Mouse (Mus musculus) adrenal gland, adult 8-10 months (tissue): ENCODE results near the gene Tsn. TPM values are rescaled to one million over a fixed set of nuclear protein-coding genes. Genes with fewer than 3 reads are reported as not detected.

Experiments
- DNase-seq: peaks from one replicate; pipeline ENCODE4 v3.0.0; 2022
- total RNA-seq, 4 experiments: library from RNA; stranded (reverse); gene quantifications; 2 replicates each; pipeline ENCODE4 v1.2.4; 2022

The Tsn gene
- total RNA-seq = 100 to 1,000 TPM; 147 to 161 (median 149) TPM

DNA sequence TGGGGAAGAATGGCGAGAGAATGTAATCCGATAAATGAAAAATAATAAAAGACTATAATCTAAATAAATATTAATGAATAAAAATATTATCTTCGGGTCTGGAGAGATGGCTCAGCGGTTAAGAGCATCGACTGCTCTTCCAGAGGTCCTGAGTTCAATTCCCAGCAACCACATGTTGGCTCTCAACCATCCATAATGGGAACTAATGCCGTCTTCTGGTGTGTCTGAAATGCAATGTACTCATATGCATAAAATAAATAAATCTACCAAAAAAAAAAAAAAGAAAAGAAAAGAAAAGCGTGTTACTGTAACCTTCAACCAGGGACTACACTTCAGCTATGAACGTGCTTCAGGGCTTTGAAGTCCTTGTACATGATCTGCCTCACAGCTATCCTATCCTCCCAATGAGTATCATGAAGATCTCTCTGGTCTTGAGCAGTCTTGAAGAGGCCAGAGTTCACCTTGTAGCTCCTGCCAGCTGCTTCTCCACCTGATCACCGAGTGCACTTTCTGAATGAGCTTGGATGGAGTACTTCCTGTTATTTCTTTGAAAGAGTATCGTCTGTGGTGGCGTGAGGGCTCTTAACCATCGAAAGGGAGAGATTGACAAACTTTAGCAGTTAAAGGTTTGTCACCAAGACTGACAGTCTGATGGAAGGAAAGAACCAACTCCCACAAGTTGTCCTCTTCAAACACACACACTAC is at the start of gene Tsn:
Tsn (minus strand) TSS at position 118 of the 705 bp plus-strand sequence.
- no peak for DNase-seq

DNA sequence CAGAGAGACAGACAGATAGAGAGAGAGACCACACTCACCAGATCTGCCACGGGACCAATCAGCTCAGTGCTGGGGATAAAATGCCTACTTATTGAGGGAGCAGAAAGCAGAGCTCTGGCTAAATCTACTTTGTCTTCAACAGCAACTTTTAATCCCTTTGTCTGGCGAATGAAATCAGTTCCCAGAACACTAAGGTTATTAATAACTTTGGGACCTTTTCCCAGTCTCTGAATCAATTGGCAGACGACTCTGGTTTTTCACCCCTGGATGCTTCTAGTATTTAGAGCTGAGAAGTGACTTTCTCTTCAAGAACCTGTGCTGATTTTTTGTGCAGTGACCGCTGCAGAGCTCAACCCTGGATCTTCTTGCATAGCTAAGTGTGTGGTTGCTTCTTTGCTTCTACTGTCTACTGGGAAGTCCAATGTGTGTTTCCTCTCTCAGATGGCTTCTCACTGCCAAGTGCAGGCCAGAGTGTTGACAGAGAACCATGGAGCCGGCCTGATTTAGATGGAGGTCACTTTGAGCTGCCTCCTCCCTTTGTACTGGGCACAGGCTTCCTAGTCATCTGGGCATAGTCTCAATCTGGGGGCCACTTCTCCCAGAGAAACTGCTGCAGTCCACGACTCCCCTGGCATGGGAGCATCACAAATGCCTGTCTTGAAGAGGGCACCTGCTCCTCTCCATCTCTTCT is 47.7 kb upstream of the Tsn start:
- DNase-seq = no peak

DNA sequence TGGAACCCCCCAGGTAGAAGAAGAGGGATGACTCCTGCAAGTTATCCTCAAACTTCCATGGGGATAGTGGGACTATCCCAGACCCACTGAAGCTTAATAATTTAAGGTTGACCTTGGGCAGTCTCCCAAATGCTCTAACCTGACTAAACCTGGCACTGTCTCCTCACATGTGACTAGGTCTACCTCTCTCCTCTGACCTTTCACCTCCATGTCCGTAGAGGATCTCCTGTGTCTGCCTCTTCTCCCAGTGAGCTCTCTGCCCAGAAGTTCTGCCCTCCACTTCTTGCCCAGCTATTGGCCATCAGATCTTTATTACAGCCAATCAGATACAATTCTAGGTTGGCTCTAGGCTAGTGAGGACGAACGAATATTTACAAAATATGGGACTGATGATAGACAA is 38.4 kb upstream of the Tsn start:
- DNase-seq = no peak

DNA sequence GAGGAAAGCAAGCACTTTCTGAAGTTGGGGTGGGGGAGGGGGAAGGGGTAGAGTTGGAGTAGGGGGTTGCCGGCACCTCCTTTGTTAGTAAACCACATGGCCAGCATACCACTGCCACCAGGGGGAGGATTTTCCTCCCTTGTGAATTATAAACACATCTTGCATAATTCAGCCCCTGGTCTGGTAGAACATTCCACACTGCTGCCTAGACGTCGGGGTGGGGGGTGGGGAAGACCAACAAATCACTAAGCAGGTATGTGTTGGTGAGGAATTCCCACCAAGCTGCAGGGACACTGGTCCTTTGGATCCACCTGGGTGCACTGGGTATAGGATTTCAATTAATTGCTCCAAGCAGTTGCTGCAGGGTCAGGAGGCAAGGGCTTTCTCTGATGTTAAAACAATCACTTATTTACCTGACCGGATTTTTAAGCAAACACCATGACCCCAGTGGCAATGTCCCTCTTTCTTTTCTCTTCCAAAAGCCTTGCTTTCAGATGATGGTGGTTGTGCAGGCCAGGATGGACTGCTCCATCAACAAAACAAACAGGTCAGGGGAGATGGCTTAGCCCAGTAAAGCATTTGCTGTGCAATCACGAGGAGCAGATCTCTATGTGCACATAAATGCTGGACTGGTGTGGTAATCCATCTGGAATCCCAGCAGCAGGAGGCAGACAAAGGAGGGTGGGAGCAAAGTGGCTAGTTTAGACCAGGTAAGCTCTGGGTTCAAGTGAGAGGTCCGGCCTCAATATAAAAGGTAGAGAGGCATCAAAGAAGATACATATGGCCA is 32.3 kb upstream of the Tsn start:
- no peak for DNase-seq

DNA sequence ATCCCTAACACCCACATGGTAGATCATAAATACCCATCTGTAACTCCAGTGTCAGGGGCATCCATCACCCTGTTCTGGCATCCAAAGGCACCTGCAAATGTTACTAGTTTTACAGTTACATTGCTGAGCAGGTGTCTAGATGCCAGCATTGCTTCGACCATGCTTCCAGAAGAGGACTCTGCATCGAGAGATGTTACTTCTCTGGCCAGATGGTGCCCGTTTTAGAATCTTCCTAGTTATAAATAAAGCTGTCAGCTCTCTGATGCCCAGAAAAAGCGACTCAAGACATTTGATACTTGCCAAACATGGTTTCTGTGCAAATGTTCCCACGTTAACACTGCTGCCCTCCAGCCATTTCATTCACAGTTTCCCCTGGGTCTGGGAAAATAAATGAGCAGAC is 26.4 kb upstream of the Tsn start:
- no peak for DNase-seq

DNA sequence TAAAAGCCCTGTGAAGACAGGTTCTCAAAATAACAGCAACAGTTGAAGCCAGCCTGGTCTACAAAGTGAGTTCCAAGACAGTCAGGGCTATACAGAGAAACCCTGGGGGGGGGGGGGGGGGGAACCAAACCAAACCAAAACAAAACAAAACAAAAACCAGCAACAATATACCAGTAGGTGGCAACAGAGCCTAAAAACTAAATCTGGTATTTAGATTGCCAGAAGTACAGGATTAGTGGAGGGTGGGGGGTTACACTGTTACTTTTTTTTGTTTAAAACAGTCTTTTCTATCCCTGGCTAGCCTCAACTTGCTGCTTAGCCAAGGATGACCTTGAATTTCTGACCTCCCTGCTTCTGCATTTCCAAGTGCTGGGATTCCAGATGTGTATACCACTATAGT is 24.3 kb upstream of the Tsn start:
- DNase-seq = no peak

DNA sequence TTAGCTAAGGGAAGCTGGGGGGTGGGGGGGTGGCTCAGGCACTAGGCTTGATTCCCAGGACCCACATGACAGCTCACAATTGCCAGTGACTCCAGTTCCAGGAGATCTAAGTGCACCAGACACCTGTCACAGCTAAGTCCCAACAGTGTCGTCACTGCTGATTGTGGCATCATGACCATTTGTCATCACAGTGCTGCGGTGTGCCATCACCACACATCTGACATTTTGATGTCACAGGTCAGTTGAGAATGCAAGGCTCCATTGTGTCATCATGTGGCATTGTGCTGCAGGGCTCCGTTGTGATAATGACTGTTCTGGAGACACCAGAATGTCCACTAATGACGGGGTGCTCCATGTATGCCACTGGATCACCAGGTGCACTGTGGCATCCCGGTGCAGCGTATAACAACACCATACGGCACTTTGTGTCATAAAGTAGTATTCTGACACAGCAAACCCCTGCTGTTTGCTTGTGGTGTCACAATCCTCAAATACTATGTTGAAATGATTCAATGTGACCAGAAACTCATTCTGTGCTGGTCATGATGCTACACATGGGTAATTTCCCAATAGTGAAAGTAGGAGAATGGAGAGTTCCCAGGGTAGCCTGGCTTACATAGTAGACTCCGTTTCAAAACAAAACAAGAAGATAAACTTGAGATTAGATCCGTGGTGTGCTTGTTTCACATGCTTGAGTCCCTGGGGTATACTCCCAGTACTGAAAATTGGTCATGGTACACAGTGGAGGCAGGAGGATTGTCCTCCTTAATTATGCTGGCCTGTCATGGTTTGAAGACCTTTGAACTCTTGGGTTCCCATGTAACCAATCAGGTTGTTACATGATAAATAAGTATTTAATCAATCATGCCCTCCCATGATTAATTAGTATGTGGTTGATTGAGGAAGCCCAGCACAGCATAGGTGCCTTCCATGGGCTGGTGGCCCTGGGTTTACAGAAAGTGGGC is 23.5 kb upstream of the Tsn start:
- DNase-seq = no peak

DNA sequence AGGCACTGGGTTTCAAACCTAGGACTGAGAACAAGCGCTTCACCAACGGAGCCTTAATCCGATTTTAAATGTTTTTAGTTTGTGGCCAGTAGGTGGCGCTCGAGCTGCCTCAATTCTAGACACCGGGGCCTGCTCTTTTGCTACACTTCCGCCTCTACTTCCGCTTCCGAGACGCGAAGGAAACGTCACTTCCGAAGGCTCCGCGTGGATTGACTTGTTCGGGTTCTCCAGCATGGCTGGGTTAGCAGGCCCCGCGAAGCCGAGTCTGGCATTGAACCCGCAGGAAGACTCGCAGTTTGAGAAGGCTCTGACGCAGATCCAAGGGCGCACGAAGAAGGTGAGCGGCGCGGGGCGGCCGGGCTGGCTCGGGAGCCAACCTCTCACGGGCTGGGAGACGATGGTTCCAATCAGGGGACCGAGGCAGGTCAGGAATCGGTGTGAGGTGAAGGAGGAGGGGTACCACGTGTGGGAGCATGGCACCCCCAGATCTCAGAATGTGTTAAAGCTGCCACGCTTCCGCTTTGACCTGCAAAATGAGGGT is 10.2 kb upstream of the Tsn start, which contains the start of gene Nifk:
Nifk (plus strand) TSS at position 179 of the 541 bp plus-strand sequence.
- peak; percentile 90 for DNase-seq

DNA sequence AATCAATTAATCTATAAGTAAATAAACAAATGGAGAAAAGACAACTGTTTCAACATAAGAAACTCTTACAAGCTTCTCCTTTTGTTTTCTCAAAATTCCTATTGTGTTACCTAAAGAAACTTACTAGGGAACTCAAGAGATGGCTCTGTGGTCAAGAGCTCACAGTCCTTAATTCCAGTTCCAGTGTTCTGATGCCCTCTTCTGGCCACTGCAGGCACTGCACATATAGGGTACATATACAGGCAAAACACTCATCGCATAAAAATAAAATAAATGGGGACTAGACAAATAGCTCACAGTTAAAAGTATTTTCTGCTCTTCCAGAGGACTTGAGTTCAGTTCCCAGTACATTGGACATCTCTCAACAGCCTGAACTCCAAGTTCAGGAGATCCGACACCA is 9.2 kb upstream of the Tsn start:
- DNase-seq = no peak

DNA sequence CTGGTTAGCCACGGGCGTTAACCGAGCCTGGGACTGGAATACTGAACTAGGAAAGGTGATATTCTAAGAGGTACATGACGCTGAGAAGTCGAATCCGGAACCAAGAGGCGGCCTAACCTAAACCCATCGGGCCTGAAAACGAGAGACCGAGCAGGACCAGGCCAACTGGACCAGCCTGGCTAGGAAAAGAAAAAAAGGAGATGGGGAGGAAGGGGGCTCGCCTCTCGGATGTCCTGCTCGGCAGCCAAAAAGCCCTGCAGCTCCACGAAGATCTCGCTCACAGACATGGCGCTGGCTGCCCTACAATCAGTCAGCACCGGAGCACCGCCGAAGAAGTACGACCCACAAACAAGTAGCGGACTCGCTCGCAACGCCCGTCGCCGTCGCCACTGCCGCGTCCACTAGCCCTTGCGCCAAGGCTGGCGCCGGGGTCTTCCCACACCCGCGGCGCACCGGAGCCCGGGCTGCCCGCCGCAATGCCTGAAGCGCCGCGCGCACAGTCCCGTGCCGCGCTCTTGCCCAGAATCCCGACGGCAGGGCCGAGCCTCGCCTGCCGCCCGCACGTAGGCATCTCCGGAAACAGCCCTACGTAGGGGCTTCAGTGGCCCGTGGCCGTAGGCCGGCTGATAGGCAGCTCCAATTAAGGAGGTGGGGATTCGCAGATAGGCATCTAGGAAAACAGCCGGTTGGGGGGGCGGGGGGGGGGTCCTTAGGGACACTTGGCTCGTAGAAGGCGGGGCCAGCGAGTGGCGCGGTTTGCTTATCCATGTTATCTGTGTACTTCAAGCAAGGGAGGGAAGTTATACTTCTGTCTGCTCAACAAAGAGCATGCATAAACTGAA is 538 bp downstream of the Tsn start:
- peak; percentile 80 for DNase-seq

DNA sequence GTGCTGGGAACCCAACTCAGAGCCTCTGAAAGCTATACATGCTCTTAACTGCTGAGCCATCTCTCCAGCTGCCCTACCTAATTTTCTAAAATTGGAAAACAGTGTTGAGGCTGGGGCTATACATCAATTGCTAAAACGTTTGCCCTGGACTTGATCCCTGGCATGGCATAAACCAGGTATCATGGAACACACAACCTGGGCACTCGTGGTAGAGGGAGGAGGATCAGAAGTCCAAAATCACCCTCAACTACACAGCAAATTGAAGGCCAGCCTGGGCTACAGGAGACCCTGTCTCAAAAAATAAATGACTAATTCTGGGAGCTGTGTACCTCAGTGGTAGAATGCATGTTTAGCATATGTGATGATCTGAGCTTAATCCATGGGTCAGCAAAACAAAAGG is 13.8 kb downstream of the Tsn start:
- DNase-seq = no peak

DNA sequence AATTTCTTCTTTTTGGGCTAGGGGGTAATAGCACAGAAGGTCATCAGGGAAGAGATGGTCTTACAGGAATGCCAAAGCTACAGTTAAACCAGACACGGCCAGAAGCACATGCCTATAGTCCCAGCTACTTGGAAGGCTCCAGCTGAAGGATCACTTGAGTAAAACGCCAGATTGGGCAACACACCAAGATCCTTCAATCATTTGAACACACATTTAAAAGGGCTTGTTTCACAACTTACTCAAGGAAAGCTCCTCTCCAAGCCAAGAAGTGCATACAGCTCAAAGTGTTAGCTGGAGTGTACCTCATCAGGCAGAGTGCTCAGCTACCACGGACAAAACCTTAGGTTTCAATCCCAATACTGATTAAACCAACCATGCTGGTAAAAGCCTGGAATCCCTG is 14.9 kb downstream of the Tsn start:
- no peak for DNase-seq

DNA sequence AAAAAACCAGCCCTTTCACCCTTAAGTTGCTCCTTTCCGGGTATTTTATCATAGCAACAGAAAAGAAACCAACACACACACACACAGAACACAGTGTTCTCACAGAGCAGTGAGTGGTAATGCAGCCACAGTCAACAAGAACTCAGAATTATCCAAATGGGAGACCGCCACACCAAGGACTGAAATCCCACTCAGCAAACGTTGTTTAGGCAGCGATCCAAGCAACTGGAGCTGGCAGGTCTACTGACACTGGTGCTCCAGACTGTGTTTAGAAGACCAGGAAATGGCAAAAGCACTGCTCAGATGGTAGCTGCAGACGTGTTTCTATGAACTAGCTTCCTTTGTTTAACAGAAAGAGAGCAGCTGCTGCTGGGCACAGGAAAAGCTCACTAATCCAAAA is 16.7 kb downstream of the Tsn start:
- no peak for DNase-seq

DNA sequence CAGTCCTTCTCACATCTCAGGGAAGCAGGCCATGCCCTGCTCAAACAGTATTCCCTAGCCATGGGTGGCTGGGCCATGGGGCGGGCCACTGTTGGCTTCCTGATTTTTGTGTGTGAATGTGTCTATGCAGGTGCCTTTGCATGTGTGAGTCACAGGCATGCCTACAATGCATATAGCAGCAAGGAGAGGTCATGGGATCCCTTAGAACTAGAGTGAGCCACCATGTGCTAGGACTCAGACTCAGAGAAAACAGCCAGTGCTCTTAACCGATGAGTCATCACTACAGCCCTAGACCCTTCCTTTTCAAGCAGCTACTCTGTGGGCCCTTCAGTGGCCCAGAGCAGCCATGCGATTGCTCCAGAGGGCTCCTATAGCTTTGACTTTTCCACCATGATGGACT is 17.3 kb downstream of the Tsn start:
- no peak for DNase-seq

DNA sequence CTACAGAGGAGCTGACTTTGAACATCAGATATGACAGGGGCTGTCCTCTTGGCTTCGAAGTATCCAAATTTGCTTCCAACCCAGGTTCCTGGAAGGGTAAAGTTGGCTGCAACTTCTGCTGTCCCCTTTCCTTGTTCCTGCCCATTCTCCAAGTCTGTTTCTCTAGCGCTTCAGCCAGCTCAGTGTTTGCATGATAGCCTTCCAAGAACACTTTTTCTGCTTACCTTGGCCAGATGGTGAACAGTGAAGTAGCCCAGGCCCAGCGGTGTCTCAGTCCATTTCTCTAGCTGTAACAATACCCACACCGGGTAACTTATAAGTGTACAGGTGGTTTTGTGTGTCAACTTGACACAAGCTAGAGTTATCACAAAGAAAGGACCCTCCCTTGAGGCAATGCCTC is 19.2 kb downstream of the Tsn start:
- DNase-seq = no peak

DNA sequence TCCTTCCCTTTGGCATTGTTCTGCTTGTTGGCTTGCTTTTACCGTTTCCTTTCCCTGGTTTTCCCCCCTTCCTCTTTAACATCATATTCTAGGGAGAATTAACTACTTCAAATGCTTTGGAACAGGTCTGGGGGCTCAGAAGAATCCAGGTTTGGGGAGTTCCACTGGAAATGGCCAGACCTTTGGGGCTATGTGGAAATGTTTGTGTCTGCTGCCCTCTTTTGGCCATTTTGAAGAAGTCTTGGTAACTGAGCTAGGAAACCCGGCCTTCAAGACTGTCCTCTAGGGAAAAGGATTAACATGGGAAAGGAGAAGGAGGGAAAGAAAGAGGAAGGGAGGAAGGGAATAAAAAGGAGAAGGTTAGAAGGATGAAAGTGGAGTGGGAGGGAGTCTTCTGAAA is 36.4 kb downstream of the Tsn start:
- DNase-seq = no peak

DNA sequence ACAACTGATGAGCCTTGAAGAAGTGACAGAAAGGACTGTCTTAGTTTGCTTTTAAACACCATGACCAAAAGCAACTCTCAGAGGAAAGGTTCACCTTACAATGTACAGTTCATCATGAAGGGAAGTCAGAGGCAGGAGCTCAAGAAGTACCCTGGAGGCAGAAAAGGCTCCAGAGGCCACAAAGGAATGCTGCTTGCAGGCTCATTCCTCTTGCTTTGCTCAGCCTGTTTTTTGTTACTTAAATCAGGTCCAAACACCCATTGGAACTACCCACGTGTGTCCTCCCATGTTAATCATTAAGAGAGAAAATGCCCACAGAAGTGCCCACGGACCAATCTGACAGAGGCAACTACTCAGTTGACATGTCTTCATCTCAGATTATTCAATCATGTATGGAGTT is 59.6 kb downstream of the Tsn start:
- no peak for DNase-seq
